Mouse (Mus musculus) T-cell, adult 66 days (primary cell): ENCODE data around the gene Prrxl1. TPM values are rescaled to one million over a fixed set of nuclear protein-coding genes. Genes with fewer than 3 reads are reported as not detected.

Experiments used
- total RNA-seq, 2 experiments: library from RNA; stranded (reverse); gene quantifications; 3 replicates in 1 of 2; 4 replicates in 1 of 2; pipeline ENCODE4 v1.2.4; 2023

The Prrxl1 gene
- total RNA-seq, result not detected

DNA sequence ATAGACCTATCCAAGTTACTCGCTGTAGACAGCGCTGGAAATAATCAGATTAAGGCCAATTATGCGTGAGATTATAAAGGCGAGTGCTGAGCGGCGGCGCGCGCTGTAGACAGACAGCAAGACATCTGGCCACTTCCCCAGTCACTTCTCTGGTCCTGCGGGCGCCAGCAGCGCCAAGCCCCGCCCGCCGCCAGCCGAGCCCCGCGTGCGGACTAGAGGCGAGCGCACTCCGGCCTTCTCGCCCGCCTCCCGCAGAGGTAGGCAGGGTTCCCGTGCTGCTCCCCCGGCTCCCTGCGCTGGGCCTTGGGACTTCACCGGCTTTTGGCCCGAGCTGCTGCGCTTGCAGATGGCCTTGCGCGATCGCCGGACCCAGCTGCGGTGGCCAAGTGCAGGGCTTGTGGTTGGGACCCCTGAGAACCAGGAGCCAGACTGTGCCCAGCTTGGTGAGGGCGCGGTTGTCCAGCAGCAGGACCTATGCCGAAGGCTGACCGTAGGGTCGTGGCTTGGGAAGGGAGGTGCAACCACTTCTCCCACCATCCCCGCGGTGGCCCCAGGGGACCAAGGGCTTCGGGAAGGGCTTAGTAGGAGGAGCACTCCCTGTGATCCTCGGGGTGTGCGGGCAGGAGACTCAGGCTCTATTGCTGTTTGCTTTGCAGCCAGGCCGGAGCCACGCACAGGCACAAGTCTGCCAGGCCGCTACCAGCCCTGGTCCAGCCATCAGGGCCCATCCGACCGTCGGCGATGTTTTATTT lies at the start of gene Prrxl1:
Prrxl1 (plus strand) TSS at position 118 of the 752 bp plus-strand sequence.

DNA sequence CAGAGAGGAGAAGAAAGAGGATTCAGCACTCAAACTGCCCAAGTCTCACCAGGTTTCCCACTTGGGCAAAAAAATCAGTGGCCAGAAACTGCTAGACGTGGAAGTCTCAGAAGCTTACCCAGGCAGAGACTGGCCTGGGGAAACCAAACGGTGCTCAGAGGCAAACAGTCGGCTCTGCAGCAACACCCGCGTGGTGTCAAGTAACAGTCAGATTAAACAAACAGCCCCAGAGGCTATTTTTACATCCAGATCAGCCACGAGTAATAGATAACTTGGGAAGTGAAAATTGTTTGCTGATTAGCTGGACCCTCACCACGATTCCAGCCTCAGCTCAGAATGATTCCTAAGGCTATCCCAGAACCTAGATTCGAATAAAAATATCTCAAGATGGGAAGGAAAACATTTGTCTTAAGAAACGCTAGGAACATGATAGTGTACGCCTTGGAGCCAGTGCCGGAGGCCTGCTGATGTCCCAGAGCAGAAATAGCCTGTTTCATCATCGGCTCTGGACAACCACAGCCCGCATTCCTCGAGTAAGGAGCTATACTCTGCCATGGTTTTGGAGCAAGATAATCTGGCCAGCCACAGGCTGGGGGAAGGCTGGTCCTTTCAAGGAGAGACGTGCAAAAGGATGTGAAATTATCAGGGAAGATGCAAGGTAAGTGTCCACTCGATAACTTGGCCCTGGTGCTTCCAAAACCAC lies 86.1 kb downstream of the Prrxl1 start, which contains the start of gene 3425401B19Rik:
3425401B19Rik (minus strand) TSS at position 170 of the 703 bp plus-strand sequence.

Other genes starting within 250 kb of the Prrxl1 start
- not detected for gene 1700024G13Rik, start 211.0 kb upstream of the Prrxl1 start, total RNA-seq
- gene Slc18a3, start 134.6 kb upstream of the Prrxl1 start, total RNA-seq, result not detected
- not detected for gene Chat, start 133.4 kb upstream of the Prrxl1 start, total RNA-seq
- gene Ercc6, start 85.9 kb upstream of the Prrxl1 start, total RNA-seq, result 10 to 100 TPM; 48.9 to 52.1 TPM
- gene 3425401B19Rik, start 85.9 kb downstream of the Prrxl1 start, total RNA-seq, result not detected
- 10 to 100 TPM in 1 of 2 experiments, 1 to 10 TPM in 1; 2.4 to 13.2 TPM for gene Tmem273, start 186.6 kb downstream of the Prrxl1 start, total RNA-seq
- not detected for gene Fam170b, start 234.6 kb downstream of the Prrxl1 start, total RNA-seq